Mouse (Mus musculus) kidney, postnatal 25 days (tissue): ENCODE results near the gene Nudt9.
A peak's percentile ranks its signal among the peaks of the same experiment; 100 is the strongest.

Experiments used
- DNase-seq, 2 experiments: peaks; one replicate each; pipeline ENCODE4 v3.0.0; 2021; ENCODE audit warnings: mixed read lengths in 2 of 2

Gene Nudt9

DNA sequence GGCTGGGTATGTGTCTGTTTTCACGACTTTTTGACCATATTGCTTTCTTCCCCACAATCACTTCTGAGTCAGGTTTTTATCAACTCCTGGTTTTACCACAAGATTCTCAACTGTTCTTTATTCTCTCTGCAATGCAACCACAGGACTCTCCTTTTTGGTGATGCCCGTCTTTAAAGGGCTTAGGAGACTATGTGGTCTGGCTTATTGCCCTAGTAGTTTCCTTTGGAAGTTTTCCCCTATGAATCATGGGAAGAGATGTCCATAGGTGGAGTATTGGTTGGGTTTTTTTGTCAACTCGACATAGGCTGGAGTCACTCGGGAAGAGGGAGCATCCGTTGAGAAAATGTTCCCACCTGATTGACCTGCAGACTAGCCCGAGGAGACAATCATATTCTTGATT is 34.6 kb downstream of the Nudt9 start:
- no peak for DNase-seq

DNA sequence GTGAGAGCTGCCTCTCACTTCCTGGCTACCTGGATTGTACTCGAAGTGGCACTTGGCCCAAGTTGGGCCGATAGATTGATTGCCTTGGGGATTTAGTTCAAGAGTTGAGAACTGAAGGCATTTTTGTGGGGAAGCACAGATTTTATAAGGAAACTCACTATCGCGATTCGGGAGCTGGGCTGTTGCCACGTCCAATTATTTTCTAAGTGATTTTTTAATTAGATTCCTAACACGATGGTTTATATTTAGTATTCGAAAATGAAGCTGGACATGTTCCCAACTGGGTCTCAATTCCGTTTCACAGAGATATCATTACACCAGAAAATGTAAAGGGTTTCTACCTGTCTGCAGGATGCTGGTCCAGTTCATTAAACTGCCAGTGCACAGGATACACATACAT is 39.3 kb downstream of the Nudt9 start:
- no peak for DNase-seq

DNA sequence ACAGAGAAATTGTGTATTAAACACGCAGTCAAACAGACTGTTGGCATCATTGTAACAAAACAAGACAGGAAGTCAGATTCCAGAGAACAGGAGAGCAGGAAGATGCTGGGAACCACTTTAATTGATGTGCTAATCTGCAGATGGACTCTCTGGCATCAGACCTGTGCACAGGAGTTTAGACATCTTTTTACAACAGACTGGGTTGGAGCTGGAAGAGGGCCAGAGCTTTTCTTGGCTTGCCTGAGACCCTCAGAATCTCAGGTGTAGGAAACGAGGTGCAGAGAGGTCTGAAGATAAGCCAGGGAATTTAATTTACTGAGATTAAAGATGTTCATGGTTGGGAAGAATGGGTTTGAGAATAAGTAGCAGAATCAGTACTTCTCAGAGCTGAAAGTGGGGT is 43.6 kb downstream of the Nudt9 start:
- no peak for DNase-seq

GRCm38 (mm10) chr5:104095416-104096077 is 49.4 kb downstream of the Nudt9 start:
- DNase-seq: no peak

DNA sequence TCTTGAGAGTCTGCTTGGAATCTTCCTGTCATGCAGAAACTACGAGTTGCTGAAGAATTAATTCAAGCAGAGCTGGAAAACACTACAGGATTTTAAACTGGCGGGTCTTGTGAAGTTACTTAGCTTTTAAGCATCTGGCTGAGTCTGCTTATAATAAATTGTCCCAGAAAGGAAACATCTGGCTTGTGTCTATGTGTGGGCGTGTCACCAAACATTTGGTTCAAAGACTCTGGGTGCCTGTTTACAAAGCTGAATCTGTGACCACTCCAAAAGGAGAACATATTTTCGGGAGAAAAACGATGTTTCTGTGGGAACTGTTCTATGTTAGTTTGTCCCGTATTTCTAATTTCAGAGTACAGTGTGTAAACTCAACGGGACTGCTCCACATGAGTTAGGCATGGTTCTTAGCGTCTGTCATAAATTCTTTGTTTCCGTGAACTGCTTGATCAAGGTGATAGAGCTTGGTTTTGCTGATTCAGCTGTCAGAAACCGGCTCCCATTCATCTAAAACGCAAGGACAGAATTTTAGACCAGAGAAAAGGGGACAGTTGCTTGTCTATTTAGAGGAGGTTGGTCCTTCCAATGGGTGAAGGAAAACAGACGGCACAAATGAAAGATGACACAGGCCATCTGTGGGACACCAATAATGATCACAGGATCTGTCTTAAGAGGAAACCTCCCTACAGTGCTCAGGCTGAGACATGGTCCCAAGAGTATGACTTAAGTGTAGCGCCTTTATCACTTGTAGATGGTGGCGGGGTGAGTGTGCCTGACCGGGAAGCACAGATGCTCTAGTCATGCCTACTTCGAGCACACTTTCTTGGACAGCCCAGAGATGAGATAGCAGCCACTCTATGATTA is 50.2 kb downstream of the Nudt9 start:
- DNase-seq: peak in 1 of 2 experiments; percentile 40

DNA sequence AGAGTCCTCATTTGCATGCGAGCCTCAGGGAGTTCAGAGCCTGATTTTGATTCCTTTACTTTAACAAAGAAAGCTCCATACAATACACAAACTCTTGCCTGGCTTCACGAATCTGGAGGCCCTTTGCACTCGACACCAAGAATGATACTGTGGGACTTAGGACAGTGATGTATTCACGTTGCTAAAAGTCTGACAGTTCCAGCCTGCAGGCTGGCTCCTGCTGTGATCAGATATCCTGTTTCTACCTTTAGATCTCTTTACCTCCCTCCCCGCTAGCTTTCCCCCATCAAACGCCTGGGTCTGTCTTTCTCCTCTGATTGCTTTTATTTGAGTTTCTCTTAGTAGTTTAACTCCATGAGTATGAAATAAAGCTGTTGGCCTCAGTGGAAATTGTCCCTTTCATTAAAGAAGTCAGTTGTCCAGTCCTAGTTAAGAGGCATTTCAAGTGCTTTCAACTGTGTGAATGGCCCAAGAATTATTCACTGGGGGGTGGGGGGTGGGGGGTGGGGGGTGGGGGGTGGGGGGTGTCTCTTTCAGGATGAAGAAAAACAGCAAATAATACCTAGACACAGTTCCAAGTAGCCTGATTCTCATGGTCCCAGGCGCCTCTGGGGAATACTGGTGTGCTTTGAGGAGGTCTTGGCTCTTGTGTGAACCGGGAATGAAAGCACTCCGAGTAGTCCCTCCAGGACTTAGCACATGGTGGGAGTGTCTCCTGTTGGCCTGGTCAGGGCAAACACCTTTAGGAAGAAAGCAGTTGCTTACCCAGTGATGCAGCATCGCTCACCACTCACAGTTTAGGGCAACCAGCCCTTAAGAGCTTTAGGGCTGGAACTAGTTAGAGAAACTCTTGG is 55.8 kb downstream of the Nudt9 start:
- DNase-seq: no peak

DNA sequence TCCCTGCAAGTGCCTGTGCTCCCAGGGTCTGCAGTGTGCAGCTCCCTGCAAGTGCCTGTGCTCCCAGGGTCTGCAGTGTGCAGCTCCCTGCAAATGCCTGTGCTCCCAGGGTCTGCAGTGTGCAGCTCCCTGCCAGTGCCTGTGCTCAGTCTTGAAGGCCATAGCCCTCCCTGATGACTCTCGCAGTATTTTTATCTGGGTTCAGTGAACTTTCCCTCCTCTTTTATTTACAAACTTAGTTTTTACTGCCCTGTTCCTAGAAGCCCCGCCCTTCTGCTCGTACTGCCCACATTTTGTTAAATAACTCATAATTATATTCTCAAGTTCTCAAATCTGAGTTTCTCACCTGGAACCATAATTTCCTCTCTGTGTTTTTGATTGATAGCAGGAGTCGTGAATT is 57.1 kb downstream of the Nudt9 start:
- no peak for DNase-seq

- DNase-seq: no peak
Measured at GRCm38 (mm10) chr5:104104111-104104510, 58.0 kb downstream of the Nudt9 start.

- no peak for DNase-seq
Measured at GRCm38 (mm10) chr5:104108127-104108875, 62.2 kb downstream of the Nudt9 start.

DNA sequence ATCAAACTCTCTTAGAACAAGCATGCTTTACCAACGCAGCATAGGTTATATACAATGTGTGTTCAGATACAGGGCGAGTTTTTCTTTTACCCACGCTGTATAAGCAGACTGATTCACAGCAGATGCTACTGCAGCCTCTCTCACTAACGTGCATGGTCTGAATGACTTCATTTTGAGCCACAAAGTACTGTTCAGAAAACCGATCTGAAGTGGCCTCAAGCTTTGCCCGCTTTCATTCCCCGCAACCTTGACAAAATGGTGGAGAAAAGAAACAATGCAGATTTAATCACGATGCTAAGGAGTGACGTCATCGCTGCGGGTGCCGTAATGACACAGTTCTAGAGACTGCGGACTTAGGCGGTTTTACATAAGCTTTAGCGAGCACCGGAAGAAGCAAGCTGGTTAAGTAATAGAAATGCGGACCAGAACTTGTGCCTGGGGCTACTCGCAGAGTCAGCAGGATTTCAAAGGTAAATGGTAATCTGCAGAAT is 62.8 kb downstream of the Nudt9 start:
- no peak for DNase-seq

DNA sequence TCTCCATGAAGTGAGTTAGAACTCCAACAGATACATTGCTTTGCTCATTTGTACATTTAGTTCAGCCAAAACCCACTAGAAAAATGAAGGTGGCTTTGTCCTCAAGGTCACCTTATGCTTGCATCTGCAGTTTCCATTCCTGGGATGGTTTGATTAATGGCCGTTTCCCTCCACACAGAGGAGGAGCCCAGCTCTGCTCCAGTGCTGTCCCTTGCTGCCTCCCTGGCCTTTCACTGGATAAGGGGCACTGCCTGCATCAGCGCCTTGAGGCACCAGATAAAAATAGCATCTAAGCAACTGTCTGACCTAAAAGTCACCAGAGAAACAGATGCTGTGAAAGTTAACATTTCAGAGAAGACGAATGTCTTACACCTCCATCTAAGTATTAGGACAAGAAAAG is 63.4 kb downstream of the Nudt9 start:
- peak; percentile 21 to 73 for DNase-seq

- no peak for DNase-seq
Measured at GRCm38 (mm10) chr5:104110171-104110920, 64.2 kb downstream of the Nudt9 start.

DNA sequence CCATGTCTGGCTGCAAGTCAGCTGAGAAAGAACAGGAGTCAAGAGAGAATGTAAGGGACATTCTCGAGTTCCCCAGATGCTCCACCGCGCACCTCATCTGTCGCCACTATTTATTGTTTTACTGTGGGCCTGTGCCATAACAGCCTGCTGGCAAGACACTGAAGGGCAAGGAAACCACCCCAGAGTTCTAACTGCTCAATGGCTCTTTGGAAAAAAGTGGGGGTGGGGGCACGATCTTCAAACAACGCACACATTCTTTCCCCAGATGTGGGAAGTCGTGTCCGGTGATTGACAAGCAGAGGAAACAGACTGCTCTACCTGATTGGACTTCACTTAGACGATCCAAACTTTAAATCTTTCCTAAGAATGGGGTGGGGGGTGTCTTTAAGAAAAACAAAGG is 65.9 kb downstream of the Nudt9 start:
- DNase-seq: no peak

- no peak for DNase-seq
Measured at GRCm38 (mm10) chr5:104112511-104112910, 66.4 kb downstream of the Nudt9 start.

GRCm38 (mm10) chr5:104113491-104114172 is 67.5 kb downstream of the Nudt9 start, which contains the start of gene Sparcl1:
Gene Sparcl1, minus strand, starts transcription at chr5:104113733.
- peak in 1 of 2 experiments; percentile 45 for DNase-seq
